Mouse (Mus musculus) left cerebral cortex, postnatal 14 days (tissue): ENCODE results near the gene Ttk. TPM values are rescaled to one million over a fixed set of nuclear protein-coding genes. Genes with fewer than 3 reads are reported as not detected.

Experiments
- DNase-seq, 2 experiments: peaks; one replicate each; pipeline ENCODE4 v3.0.0; 2021 to 2022; ENCODE audit warnings: low spot score in 2 of 2, mixed read lengths in 1 of 2
- intact Hi-C: fragments of 180-260 bp; cut with DNase I; formaldehyde crosslinking; loops from one replicate; pipeline ENCODE4 v1.15.1; 2025
- long read RNA-seq, 2 experiments: library from polyadenylated mRNA; stranded (forward); transcript quantifications; one replicate each; pipeline ENCODE4 v2.0.0; 2021
- total RNA-seq, 2 experiments: library from RNA; stranded (reverse); gene quantifications; 2 replicates each; pipeline ENCODE4 v1.2.3; 2021

Gene Ttk
- total RNA-seq = 1 to 10 TPM in 1 of 2 experiments, under 1 TPM in 1; 0.82 to 1.4 TPM
- long read RNA-seq, experiment 1, partial matches to known transcripts = 0 of 2 reads
- long read RNA-seq, experiment 1, other reads (novel, unspliced or antisense) = 2 of 2 reads
- long read RNA-seq, experiment 2, partial matches to known transcripts = 0 of 2 reads
- long read RNA-seq, experiment 2, other reads (novel, unspliced or antisense) = 2 of 2 reads

DNA sequence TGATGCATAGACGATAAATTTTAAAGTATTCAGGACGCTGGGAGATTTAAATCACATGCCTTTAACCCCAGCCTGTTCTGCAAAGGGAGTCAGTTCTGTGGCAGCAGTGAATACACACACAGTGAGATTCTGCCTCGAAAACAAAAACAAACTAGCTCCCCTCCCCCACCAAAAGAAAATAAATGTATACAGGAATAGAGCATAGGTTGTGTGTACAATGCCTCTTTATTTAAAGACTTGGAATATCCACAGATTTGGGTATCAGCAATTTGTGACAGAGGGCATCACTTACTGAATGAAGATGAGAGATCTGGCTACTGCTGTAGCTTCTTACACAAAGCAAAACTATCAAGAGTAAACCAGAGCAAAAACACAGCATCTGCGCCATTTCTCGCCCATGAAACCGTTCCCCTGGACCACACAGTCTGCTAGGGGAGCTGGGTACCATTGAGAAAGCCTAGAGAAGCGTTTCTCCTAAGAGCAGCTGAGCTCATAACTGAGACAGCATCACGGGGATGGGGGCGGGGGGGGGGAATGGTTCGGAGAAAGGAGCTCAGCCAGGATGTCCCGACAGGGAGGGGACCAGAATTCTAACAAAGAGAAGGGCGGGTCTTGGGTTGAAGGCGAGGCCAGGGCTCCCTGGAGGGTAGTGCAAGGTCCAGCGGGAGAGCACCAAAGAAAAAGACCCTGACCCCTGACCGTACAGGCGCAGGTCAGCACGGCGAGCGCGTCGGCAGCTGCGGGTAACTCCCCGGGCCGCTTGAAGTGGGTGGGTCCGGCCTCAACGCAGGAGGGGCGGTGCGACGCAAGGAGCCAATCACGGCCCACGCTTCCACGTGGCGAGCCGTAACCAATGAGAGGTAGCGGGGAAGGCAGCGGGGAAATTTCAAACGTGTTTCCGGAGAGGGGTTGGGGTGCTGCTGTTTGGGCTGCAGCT, at the start of gene Ttk:
Ttk (plus strand) TSS at position 879 of the 937 bp plus-strand sequence.
- intact Hi-C loops = loop anchor here (5.0 kb wide), 1 partner anchor 93 kb away; the partner anchor contains the start of gene Bckdhb
- peak; percentile 92 for DNase-seq

DNA sequence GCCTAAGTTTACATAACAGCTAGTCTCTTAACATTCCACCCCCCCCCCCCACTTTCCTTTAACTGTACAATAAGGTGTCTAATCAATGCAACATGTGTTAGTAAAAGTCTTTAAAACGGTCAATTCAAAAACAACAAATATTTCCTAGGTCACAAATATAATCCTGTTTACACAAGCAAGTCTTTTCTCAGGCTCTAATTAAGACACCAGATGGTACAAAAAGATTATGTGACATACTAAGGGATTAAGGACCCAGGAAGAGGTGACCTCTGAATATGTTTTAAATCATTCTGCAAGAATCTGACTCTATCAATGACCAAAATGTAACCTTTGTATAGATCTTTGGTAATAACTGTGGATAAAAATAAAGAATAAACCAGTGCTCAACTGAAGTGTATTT, 49.0 kb upstream of the Ttk start:
- intact Hi-C loops = no loop called here
- DNase-seq = no peak

DNA sequence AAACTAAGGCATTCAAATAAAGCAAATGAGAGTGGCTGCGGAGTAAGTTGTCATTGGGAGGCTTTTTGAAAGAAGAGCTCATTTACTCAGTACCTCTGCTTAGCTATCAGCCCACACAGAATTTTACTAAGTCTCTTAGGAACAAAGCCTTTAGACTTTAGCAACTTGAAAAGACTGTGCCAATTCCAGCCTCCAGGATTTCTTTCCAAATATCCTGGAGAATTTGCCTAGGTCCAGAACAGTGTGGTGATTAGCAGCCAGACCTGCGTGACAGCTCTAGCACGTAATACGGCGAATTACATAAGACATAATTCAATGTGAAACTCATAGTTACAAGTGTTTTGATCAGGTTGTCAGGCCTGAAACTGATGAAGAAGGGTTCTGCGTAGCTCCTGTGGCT, 45.2 kb upstream of the Ttk start:
- intact Hi-C loops = no loop called here
- DNase-seq = no peak

DNA sequence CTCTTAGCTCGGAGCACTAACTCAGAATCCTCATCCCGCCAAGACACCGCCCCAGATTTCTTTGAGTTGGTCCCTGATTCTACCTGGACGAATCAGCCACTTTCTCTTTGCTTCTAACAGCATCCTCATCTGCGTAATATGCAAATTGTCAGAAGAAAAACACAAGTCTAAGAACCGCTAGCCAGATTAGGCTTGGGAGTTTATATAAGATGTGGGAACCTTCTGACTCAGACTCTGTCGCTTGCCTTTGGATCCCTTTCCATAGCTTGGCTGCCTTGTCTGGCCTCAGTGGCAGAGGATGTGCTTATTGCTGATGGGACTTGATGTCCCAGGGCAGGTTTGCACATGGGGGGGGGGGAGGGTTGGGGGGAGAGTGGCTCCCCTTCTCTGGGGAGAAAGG, 37.6 kb upstream of the Ttk start:
- intact Hi-C loops = no loop called here
- DNase-seq = no peak

DNA sequence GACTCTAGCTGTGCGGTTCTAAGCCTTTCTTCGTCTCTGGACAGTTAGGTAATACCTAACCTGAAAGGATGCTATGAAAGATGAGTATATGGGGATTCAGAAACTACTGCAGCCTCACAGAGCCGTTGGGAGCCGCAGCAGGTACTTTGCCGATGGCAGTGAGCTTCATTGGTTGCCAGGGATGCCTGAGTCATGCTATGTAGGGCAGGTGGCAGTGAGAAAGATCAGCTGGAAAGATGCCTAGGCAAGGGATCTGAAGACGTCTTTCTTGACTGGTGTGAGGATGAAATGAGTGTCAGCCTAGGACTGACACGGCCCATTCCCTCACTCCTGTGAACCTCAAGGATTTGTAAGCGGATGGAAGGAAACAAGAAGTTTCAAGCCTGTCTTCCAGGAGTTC, 36.6 kb upstream of the Ttk start:
- intact Hi-C loops = no loop called here
- DNase-seq = no peak

DNA sequence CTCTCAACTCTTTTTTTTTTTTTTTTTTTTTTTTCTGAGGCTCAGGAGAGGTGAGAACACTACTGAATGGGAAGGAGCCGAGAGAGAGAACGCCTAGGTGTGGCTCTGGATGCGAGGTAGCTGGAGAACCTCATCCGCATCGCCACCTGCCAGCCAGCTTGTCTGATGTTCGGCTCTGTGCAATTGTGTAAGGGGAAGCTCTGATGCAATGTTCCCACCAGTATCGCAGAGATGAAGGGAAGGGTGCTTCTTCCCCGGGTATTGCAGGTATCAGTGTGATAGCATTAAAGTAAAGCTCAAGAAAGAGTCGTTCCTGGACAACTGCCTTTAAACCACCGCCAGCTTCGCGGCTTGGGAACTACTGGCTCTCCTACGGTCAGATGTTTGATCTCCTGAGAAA, 30.1 kb upstream of the Ttk start:
- intact Hi-C loops = no loop called here
- no peak for DNase-seq

DNA sequence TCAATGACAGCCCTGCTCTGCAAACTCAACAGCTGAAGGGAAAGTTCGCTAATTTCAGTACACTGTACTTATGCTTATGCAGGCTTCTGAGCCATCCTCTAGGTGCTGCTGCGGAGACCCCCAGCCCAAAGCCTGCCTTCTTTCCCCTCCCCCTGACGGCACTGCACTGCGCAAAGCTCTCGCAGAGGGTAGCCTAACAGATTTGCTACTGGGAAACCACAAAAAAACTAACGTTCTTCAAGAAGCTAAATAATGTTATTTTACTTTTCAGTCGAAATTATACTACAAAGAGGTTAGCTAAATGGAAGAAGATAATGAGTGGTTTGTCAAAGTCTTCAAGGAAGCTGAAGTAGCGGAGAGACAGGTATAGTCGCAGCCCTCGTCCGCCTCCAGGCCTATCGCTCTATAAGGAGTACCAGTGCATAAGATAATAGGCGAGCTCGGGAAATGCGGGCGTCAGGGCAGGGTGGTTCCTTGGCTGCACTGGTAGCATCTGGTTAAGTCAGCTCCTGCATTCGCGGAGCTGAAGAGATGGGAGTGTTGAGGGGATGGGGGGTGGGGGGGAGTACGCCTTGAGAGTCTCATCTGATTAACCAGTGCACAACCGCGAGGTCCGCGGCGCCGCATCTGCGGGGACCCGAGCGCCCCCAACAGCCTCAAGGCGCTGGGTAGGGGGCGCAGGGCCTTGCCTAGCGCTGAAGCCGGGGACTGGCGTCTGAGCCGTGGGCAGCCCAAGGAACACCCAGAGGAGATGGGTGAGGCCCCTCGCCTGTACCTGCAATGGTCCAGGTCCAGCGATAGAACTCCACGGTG, 29.1 kb upstream of the Ttk start:
- intact Hi-C loops = no loop called here
- DNase-seq = peak; percentile 37 to 45

DNA sequence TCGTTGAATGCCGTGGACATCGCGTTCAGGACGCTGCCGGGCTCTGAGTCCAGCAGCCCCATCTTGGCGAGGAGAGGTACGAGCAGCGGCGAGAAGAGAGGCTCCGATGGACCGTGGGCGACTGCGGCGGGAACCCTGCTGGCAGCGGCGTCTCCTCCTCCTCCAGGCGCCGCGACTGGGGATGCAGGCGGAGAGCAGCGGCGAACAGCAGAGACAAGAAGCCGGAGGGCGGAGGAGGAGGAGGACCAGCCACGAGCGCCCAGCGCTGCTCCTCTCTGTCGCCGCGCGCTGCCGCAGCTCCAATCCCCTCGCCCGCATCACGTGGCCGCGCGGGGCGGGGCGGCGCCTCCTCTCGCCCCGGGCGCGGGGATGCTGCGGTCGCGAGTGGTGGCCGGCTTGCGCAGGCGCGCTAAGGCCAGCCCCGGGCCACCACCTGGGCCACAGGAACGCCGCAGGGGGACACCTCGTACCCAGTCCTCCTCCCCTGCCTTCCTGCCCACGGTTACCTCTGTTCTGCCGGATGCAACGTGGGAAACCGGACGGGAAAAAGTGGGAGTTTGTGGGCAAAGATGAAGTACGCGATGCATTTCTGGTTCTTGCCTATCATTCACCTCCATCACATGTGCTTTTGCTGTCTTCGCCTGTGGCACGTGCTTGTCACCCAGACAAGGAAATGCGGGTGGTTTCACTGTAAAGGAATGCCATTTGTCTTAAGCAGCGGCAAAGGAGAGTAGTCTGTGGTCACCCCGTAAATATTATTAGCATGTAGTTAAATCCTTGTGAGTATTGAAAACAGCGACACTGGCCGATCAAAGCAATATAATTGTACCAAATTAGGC, 28.3 kb upstream of the Ttk start, which contains the start of gene Elovl4:
Elovl4 (minus strand) TSS at position 301 of the 839 bp plus-strand sequence.
- intact Hi-C loops = loop anchor here (2.0 kb wide), 1 partner anchor 99 kb away; no protein-coding TSS in a partner anchor

DNA sequence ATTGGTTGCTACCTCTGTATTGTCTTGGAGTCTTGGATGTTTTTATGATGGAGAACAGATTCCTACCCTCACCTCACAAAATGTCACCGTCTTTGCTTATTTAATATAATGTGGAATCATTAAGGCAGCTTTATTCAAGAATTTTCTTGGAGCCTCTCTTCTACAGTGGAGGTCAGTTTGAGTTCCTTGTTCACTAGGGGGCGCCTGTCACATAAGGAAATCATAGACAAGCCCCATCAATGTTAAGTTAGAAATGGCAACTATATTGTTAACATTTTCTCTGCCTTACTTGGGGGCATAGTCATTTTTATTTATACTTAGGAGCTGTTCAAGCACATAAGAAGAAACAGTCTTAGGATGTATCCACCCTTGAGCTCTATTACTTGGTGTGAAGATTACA, 26.9 kb upstream of the Ttk start:
- intact Hi-C loops = loop anchor here (2.0 kb wide), 1 partner anchor 97 kb away; no protein-coding TSS in a partner anchor
- DNase-seq = peak; percentile 79 to 80

More for the DNA sequence above, 28.3 kb upstream of the Ttk start, which contains the start of gene Elovl4:
- DNase-seq = peak; percentile 86 to 91

DNA sequence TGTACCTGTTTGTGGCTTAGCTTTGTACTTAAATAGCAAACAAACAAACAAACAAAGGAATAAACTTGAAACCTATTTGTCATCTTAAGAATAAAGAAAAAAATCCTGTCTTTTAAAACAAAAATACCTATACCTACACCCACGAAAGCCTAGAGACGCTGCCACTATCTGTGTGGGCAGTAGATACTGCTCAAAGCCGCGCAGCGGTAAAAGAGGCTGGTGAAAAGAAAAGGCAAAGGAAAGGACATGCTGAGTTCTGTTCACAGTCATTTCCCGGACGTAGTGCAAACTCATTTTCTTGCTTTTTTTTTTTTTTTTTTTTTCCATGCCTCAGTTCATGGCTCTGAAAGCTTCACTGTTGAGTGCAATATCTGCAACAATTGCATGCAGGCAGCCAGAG, 15.3 kb upstream of the Ttk start:
- no peak for DNase-seq
- intact Hi-C loops = no loop called here

DNA sequence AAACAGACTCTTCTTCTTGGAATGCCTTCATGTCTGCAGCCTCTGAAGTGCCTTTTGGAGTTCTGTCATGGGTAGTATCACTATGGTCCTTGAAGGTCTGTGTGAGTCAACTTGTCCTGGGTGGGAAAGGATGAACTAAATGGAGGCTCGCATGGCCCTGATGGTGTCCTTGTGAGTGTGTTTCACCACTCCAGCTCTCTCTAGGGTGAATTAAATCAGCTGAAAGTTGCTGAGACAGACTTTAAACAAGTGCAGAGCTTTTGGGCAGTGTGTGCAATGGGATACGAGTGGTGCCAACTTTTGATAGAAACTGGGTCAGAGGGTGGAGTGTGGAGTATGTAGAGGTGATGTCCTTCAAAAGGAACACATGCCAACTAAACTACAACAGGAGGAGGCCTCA, 13.5 kb upstream of the Ttk start:
- intact Hi-C loops = no loop called here
- DNase-seq = no peak

DNA sequence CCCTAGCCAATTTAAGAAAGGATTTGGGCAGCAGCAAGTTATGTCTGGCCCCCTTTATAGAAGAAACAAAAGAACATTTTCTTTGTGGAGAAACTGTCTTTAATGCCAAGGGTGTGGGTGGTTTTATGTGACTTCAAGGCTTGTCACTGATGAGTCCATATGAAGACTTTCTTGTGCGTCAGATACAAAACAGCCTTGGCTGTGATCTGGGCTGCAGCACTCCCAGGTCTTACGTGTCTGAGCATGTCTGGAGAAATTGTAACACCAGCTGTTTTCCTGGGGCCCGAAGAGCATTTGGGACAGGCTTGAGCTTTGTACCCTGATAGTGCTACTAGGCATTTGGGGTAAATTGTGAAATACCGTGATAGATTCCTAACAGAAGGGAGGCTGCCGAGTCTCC, 11.6 kb upstream of the Ttk start:
- intact Hi-C loops = no loop called here
- no peak for DNase-seq

DNA sequence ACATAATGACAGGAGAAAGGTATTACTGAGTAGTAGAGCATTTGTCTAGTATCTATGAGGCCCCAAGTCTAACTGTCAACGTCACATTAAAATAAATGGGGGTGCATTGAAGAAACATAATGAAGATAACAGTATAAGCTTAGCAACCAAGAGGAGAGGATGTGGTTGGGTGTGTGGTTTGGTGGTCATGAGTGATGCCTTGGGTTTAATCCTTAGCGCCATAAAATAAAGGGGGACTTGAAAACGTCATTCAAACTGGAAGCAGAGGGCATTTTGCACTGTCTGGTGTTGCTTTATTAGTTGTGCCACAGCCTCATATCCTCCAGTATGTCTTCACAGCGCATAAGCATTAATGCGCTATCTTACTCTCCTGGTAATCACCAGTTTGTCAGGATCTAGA, 4.6 kb upstream of the Ttk start:
- intact Hi-C loops = loop anchor here (5.0 kb wide), 1 partner anchor 97 kb away; the partner anchor contains the start of gene Bckdhb
- no peak for DNase-seq

DNA sequence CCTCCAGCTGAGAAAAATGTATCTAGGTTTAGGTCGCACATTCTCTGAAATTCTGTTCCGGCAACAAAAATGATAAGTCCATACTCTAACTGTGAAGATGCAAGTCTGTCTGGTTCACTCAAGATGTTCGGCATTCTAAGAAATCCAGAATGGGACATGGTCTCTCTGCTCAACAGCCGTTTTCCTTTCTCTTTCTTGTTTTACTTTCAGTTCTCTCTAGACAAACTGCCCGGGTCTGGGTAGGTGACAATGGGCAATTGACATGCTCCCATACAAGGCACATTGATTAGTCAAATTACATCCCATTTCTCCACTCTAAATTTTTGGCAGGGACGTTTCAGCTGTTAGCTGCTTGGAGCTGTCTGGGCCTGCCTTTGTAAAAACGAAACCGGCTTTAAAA, 3.3 kb upstream of the Ttk start:
- no peak for DNase-seq
- intact Hi-C loops = loop anchor here (5.0 kb wide), 1 partner anchor 96 kb away; the partner anchor contains the start of gene Bckdhb

DNA sequence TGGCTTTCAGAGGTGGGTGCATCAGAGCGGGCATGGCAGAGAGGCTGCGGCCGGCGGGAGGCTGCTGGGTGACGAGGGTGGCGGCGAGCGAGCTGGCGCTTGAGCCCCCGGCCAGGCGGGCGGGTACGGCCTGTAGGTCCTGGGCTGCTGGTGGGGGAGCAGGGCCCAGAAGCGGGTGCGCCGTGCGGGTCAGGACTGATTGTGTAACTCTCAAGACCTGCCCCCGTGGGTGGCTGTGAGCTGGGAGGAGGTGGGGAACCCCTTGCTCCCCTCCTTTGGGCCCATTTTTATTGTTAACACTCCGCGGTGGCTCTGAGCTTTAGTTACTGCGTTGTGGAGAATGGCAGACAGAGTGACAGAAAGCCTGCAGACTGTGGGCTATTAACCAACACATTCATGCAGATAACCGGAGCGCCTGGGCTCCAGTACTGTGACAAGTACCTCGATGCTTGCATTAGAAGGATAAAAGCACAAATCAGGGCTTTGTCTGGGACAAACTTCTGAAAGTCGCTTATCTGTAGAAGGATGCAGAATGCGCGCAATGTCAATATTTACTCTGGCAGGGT, 342 bp downstream of the Ttk start:
- intact Hi-C loops = loop anchor here (5.0 kb wide), 1 partner anchor 92 kb away; the partner anchor contains the start of gene Bckdhb
- DNase-seq = no peak

DNA sequence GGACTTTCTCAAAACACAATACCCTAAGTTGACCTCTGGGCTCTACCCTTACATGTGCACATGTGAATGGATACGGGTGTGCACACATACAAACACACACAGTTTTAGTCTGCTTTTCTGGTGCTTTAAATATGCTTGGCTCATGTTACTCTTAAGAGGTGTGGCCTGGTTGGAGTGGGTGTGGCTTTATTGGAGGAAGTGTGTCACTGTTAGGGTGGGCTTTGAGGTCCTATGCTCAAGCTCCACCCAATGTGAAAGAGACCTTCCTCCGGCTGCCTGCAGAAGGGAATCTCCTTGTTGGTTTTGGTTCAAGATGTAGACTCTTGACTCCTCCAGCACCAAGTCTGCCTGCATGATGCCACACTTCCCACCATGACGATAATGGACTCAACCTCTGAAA, 18.0 kb downstream of the Ttk start:
- intact Hi-C loops = no loop called here
- DNase-seq = no peak

DNA sequence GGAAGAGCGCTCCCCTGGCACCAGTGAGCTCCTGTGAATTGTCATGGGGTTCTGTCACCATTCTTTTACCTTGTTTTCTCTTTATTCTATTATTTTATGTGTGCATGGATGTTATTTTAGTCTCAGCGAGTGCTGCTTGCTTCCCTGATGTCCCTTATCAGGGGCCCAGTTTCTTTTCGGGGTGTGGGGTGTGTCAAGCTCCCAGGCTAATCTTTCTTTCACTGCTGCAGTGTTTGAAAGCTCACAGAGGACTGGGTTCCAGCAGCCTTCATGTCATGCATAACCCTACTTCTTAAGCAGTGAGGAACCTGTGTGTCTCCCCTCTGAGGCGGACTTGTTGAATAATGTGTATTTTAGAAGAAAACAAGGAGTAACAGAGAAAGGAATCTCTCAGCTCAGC, 30.7 kb downstream of the Ttk start:
- intact Hi-C loops = no loop called here
- DNase-seq = no peak

DNA sequence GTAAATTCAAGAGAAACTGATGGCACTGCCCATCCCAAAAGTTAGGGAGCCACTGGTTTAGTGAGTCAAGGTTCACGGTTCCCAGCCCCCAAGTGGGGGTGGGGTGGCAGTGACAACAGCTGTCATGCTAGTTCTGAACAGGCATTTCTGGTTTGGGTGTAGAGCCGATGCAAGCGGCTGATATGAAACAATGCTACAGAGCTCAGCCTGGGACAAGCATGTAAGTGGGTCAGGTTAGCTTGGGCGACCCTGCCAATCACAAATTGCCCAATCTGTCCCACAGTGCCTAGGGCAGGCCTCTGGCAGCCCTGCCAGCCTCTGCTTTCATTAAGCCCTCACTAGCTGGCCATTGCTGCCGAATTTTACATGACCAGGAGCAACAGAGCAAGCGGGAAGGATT, 47.7 kb downstream of the Ttk start:
- DNase-seq = no peak
- intact Hi-C loops = no loop called here
